Mouse (Mus musculus) adrenal gland, adult 18-20 months (tissue): ENCODE data around the gene Ddias. TPM values are rescaled to one million over a fixed set of nuclear protein-coding genes. Genes with fewer than 3 reads are reported as not detected.
"Not testable (repeated sequence)": the region's sequence is repeated elsewhere in the genome, so short reads cannot be mapped to it uniquely, and the experiment has no call there.

Experiments used
- DNase-seq, 2 experiments: peaks; one replicate each; pipeline ENCODE4 v3.0.0; 2021 to 2022; ENCODE audit warnings: low spot score in 2 of 2
- long read RNA-seq, 2 experiments: library from polyadenylated mRNA; stranded (forward); transcript quantifications; one replicate each; pipeline ENCODE4 v2.0.0; 2021
- total RNA-seq, 2 experiments: library from RNA; stranded (reverse); gene quantifications; 1 replicate in 1 of 2; 2 replicates in 1 of 2; pipeline ENCODE4 v1.2.3; 2021

Gene Ddias
- under 1 TPM; 0.42 to 0.86 TPM for total RNA-seq
- long read RNA-seq, experiment 1, result 0 reads
- long read RNA-seq, experiment 2, partial matches to known transcripts, result 0 of 1 reads
- long read RNA-seq, experiment 2, other reads (novel, unspliced or antisense), result 0 of 1 reads

DNA sequence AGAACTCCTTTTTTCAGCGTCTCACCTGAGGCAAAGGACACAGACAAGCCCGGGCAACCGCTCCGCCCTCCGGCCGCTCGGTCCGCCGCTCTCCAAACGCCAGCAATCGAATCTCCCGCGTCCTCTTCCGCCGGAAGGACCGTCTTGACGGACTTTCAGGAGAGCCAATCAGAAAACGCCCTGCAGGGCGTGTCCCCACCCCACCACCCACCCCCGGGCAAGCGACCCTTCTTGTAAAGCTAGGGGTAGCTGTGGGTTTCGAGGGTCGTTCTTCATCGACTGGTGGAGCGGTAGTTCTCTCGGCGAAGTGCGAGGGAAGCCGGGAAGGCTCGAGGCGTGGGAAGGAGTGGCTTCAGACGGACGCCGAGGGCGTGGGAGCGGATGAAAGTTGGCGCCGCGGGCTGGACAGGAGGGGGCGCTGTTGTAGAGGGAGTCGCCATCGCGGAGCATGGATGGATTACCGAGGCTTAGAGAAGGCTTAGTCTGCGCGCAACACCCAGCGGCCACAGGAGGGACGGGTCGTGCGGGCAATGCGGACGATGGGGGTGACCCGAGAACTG, at the start of gene Ddias, which contains the start of gene Prcp:
Gene Ddias, minus strand, starts transcription at position 132 of the 560 bp plus-strand sequence.
Gene Prcp, plus strand, starts transcription at position 355 of the 560 bp plus-strand sequence.
- peak; percentile 94 to 95 for DNase-seq

DNA sequence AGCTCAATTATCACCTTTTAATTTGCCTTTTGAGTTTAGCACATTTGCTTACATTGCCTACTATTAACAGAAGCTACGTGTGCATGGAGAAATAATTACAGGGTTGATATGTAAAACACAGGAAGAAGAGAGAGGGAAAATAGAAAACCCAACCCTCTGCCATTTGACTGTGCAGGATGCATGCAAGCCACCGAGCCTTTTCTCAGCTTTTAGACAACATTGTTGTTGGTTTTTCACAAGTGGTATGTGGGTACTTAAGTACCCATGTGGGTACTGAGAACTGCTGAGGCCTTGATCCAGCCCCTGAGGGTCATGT, 46.8 kb upstream of the Ddias start:
- DNase-seq, result no peak

DNA sequence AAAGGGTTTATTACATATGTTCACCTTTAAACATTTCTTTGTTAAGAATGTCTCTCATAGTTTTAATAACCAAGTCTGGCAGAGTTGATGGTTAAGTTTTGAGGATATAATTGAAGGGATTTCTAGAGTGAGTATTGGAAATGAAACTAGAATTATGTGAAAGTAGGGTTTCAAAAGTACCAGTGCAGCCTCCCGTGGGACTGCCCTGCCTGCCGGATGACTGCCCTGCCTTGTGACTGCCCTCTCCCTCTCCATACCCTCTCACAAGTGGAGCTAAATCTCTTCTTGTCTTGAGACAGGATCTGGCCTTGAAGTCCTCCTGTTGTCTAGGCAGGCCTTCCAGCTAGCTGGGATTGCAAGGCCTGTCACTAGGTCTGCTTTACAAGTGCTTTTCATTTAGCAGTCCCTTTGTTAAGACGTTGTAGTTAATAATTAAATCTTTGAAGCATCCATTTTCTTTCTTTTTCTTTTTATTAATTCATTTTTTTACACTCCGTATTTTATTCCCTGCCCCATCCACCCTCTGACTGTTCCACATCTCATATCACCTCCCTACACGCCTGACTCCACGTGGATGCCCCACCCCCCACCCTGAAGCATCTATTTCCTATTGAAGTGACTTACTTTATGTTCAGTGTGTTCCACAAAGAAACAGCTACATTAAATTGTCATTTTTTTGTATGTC, 46.3 kb upstream of the Ddias start:
- no peak for DNase-seq

DNA sequence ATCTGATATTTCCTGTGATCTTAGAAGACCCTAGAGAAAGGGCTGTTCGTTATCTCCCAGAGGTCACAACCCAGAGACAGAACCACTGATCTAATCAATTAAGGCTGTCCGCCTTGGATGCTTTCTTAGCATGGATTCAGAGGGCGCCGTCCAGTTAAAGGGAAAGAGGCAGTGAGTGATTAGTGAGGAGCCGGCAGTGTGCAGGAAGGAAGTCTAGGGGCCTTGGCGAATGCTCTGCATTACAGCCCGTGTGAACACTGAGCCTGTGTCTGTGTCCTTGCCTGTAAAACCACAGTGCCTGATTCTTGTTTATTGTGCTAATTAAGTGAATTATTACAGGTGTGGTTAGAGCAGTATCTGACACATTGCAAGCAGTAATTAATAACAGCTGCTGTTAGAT, 30.2 kb upstream of the Ddias start:
- not testable (repeated sequence) for DNase-seq

DNA sequence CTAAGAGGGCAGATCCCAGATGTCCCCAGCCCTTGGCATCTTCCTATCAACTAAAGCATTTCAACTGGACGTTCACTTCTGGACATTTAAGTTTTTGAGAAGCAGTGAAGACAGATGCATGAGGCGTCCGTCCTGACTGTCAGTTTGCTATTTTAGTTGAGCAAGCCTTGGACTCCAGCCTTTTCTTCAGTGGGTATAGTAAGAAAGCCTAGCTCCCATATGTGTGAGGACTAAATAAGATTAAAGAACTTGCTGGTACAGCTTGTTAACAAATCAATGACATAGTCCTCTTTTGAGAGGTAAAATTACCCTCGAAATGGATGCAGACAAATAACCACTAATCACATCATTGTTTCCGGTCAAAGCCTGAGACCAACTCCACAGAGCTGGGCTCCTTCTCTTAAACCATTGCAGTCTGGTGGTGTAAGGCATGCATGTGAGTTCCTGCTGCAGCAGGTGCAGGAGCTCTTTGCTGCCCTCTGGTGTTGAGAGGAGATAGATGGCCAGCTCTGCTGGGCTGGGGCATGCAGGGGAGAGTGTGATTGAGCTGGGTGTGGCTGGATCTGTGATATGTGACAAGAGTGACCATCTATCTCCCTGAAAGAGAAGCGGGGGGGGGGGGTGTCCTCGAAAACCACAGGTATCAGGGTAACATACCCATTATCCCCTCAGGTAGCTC, 29.5 kb upstream of the Ddias start:
- DNase-seq, result peak; percentile 60

DNA sequence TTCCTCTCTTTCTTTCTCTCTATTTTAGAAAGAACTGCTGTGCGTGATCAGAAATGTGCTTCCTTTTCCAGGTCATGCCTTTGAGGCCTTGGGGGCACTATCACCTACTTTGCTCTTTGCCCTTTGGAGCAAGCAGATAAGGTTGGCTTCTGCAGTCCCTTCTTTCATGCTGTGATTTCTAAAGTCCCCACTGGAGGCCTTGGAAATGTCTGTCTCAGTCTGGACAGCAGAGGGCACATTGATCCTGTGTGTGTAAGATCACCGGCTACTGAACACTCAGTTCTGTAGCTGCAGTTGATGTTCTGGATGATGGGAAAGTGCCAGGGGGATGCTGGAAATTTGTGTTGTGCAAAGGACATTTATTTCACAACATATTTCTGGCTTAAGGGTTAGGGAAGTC, 23.0 kb upstream of the Ddias start:
- DNase-seq, result peak in 1 of 2 experiments; percentile 9

DNA sequence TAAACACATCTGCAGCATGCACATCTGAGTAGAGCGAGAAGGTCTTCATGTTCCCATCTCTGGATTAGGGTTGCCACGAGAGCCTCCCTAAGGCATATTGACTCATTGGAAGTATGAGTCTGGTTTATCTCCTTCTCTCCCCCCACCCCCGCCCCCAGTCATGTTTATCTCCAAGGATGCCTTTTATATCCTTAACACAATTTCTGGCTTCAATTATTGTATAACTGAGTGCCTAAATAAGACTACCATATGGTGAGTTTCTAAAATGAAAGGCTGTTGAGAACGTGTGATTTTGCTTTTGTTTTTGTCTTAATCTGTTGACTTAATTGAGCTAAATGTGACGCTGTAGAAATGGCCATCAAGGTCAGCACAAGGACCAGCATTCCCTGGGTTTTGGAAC, 22.0 kb upstream of the Ddias start:
- no peak for DNase-seq

DNA sequence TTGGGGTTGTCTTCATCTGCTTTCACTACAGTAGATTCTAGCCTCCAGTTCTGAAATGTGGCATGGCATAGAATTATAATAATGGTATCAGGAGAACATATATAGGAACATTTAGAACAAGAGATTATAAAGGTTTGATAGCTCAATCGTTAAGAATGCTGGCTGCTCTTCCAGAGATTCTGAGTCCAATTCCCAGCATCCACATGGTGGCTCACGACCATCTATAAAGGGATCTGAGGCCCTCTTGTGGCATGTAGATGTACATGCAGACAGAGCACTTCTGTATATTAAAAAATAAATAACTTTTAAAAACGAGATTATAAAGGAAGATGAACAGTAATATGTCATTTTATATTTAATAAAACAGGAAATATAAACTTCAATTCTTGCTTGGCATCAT, 19.4 kb upstream of the Ddias start:
- no peak for DNase-seq

DNA sequence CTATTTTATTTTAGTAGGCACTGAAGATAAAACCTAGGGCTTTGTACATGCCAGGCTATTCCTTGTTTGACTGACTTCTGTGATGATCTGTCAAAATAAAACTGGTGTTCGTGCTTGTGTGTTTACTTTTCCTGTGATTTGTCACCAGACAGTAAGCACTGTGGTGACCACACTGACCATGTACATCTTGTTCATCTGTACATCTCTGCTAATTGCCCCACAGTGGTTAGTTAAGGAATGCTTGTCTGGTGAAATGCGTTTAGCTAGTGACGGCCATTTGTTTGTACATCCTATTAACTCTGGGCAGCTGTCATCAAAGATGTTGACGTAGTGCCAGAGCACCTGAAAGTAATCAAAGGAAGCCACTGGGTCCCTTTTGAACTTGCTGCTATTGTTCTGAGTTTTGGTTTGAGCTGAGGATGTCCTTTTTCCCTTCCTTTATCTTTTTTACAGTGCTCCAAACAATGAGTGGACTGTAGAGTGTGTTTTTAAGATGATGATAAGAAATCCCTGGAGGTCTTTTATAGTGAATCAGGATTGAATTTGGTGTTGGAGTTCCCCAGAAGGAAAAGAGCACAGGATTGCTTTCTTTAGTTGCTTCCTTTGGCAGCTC, 16.7 kb upstream of the Ddias start:
- no peak for DNase-seq

DNA sequence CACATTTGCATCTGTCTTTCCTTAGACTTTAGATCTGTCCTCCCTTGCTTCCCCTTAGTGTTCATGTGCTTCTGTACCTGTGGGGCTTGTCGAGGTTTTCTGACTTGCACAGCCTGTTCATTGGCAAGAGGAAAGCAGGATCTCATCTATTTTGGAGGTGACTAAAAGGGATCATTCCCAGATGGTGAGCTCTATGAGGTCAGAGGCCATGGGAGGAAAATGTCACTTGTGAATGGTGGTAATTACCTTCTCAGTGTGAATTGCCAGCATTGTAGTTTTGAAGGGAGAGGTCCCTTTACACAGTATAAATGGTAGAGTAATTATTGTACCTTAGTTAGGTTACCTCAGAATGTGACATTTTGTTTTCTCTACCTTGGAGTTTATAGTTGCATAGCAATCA, 16.2 kb upstream of the Ddias start:
- no peak for DNase-seq

DNA sequence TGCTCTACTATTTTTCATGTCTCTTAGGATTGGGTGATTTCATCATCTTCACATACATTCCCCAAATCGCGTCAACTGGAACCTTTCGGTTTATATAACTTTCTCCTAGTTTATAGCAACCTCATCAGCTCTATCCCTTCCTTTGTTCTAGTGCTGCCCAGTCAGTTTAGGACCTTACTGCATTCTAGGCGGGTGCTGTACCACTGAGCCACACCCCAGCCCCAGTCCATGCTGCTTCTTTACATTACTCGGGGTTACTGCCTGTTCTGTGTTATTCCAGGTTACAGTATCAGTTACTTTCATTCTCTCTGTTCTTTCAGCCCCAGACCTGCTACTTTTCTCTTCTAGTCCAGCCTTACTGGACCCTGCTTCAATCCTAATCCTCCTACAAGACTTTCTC, 13.2 kb upstream of the Ddias start:
- DNase-seq, result no peak

DNA sequence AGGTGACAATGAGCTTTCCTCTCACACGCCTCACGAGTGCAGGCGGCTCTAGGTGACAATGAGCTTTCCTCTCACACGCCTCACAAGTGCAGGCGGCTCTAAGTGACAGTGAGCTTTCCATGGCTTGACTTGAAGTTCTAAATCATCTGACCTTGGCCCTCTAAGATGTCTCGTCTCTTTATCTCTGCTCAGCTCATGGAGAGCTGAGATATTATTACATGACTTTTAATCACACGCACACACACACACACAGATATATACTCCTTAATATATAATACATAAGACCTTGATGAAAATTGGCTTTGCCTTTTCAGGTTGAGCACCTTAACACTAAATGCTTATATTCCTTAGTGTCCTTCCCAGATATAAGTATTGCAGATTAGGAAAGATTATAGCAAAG, 12.8 kb upstream of the Ddias start:
- DNase-seq, result no peak

DNA sequence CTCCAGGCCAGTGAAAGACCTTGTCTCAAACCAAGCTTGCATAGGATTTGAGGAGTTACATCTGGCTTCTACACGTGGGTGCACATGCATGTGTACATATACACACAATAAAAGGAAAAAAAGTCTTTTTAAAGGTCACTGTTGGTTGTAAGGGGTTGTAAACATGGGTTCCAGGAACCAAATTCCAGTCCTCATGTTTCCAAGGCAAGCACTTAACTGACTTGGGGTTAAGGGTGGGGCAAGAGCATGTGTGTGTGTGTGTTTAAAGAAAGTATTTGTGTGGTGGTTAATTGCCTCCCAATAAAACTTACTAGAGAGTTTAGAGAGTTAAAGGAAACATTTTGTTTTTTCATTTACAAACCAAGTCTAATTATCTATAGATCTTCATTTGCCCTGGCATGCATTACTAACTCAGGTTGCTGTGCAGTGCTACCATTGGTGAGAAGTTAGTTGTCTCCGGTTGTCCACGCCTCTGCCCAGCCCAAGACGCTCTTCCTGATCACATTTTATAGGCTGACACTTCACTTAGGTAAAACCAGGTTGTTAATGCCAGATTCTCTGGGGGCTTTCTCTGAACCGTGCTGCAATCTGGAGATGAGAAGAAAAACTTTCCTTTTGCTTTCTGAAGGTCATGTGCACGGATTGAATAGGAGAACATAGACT, 11.1 kb upstream of the Ddias start:
- DNase-seq, result no peak

DNA sequence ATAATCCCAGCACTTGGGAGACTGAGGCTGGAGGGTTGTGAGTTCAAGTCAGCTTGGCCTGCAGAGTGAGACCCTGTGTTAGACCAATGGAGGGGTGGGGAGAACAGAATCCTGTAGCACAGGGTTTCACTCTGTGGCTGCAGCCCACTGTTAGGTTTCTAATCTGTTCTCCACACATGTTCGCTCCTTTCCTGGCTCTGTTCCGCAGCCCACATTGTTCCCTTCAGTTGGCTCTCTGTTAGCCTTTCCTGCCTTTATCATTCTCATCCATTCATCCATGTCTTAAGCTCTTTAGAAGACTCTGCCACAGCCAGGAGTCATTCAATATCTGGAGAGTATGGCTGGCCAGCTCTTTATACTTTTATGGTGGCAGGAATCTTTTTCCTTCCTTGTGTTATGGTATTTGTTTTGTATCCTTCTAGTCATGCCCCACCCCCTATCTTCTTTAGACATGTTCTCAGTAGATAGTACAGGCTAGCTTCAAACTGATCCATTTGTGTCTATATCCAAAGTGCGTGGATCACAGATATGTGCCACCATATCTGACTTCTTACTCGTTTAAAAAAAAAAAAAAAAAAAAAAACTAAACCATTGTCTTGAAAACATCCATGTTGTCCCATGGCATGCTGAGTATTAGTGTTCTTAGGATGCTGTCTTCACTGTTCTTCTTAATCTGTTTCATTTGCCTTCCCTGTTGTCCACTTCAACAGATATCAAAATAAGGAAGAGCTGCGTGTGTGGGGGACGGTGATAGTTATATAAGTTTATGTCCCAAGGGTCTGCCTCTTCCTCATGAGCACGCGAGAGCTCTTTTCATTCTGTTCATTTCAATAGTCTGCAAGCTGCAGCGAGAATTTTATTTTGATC, 10.0 kb upstream of the Ddias start:
- DNase-seq, result no peak

DNA sequence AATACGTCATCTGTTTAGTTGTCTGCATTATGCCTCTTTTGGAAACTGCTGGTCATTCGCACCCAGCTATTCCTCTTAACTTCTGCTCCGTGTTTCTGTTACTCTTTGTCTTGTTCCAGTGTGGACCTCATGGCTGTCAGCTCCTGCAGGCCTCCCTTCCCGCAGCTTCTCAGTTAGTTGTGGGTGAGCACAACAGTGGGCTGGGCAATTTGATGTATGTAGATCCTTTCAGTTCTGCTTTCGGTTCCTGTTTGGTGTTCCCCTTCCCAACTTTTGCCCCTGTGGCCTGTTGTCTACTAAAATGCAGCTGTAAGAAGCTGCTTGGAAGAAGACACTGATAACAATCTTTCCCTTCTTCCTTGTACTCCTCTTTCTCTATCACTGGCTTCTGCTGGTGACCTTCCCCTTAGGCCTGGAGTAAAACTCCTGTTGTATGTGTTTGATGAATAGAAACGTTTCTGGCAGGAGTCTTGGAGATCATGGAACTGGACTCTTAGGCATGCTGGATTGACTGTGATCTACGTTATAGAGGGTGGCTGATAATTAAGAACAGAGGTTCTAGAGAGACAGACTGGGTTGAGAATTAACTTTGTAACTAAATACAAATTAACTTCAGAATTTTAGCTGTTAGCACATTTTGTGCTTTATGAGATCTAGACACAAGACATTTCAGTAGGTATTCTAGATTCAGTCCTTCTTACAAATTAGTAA, 4.7 kb upstream of the Ddias start:
- no peak for DNase-seq

DNA sequence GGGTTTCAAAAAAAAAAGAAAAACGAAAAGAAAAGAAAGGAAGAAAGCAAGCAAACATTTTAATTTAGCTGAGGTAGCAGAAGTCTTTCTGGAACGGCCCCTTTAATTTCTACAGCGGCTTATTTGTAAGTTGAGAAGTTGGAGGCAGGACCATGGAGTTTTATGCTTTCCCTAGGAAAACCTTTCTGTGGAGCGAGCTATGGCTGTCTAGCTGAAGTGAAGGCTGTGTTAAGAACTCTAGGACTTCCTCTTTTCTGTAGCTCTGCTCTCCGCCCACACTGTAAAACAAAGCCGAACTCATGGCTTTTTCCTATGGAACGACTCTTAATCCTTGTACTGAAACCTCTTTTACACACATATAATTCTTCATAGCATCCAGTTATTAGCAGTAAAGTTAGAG, 2.5 kb upstream of the Ddias start:
- DNase-seq, result no peak

DNA sequence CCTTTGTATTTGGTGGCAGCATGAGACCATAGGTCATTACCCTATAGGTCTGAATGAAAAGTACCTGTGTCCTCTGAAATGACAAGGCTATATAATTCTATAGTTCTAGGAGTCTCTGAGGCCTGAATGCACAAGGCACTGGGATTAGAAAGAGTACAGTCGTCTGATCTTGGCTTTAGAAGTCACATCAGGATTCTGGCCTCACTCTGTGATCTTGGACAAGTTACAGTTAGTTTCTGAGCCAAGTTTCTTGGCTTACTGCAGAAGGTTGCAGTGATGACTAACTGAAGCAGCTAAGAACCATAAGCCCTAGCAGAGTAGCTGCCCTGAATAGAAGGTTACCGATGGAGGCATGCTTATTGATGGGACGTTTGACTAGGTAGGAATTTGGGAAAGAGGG, 2.0 kb upstream of the Ddias start:
- DNase-seq, result no peak

DNA sequence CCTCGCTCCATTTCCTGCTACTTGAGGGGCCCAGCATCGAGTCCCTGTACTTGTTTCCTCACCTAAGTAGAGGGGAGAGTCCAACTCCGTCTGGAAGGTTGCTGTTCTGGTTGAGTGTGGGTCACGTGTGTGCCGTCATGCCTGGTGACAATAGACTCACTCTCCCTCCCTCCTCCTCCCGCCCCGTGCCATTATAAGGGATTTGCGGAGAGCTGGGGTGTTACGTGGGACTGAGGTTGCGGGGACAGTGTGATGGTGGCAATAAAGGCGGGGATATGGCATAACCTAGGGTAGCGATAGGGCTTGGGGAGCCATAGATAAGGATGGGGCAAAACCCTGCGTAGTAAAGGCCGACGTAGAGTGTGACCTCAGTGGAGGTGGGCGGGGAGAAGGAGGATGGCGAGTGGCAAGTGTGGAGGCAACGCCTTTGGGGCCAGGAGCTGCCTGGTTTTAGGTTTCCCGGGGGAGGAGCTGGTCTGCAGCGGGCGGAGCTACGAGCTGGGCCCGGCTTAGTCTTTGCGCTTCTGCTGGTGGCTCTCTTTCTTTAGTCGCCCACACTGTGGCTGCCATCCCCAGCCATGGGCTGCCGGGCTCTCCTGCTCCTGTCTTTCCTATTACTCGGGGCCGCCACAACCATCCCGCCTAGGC, 838 bp upstream of the Ddias start:
- peak; percentile 76 to 79 for DNase-seq

DNA sequence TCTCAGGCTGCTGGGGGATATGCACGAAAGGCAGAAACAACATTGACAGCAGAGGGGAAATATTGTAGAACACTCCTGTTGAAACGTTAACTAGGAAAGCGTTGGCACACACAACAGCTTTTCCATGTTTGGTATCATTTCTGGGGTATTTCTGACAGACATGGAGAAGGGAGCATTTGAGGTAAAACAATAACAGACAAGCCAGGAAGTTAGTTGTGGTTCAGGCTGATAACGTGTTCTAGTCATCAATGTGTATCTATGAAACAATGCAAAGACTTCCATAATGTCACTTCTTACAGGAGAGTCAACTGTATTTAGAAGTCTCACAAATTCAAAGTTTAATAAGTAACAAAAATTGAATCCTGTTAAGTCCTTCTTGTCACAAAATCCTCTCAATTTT, 2.5 kb downstream of the Ddias start:
- DNase-seq, result no peak
